Mouse (Mus musculus) cerebellum, adult 2 months (tissue): ENCODE measurements around the gene Mterf4.

Source experiments
- CTCF ChIP-seq: fragments of 200-500 bp; IDR thresholded peaks from 2 replicates; pipeline ENCODE4 v1.5.1; 2011; ENCODE audit warnings: low read depth, mild to moderate bottlenecking, control low read depth, low read length, moderate library complexity, borderline replicate concordance; ENCODE audit not compliant: insufficient read depth
- POLR2A ChIP-seq: fragments of 200-500 bp; IDR thresholded peaks from 2 replicates; pipeline ENCODE4 v1.6.1; 2011; ENCODE audit warnings: low read length, control low read depth, borderline replicate concordance; ENCODE audit not compliant: insufficient read depth

GRCm38 (mm10) chr1:93257560-93257959, 48.2 kb downstream of the Mterf4 start:
- no peak for TF ChIP-seq POLR2A
- no peak for TF ChIP-seq CTCF
